Mouse (Mus musculus): ENCODE results near the gene Crybb2. TPM values are rescaled to one million over a fixed set of nuclear protein-coding genes. Genes with fewer than 3 reads are reported as not detected.

Gene Crybb2
- total and polyA plus RNA-seq, 3 experiments = not detected

DNA sequence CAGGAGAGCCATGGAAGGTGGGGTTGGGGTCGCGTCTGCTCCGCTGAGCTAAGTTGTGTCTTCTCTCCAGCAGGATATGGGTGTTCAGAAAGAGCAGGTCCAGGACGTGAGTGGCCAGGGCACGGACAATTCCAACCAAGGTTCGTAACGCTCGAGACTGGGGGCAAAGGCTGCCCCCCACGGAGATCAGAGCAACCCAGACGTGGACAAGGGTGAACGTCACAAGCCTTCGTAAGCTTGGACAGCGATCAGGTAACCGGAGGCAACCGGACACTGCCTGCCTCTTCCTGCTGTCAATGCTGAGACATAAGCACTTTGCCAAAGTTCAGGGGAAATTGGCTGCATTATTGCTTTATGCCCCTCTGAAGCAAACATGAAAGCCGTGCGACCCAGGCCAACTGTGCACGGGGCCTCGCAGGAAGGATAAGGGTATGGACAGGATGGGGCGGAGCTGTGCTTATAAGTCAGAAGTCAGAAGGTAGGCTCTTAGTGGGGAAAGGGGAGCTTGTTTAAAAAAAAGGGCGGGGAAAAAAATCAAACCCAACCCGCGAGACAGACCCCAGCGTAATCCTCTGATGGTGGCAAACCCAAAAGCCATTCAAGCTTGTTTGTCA, 20.3 kb upstream of the Crybb2 start:
- DNase-seq = no peak

DNA sequence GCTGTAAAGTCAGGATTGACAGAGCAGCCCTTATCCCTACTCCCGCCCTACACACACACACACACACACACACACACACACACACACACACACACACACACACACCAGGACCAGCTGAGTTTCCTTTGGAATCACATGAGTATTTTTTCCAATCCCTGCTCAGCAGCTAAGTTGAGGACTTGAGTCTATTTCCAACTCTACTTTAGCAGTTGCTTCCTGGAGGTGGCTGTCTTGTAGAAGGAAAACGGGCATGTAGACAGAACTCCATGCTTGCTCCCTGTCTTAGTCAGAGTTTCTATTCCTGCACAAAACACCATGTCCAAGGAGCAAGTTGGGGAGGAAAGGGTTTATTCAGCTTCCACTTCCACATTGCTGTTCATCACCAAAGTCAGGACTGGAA, 17.5 kb upstream of the Crybb2 start:
- no peak for DNase-seq

DNA sequence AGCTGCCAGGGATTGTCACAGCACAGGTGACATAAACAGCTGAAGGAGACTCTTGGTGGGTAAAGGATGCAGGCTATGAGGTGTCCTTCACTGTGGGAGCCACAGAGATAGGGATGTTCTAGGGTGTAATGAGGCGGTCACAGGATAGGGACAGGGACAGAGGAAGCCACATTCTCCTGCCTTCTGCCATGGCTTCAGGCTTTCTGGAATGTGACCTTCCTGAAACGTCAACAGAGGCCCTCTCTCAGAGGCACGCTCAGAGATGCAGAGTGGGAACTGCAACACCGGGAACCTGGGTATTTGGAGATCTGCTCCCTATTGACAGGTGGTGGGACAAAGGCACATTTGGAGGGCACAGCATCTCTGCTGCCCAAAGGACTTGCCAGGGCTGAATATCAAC, 17.1 kb upstream of the Crybb2 start:
- DNase-seq = no peak

DNA sequence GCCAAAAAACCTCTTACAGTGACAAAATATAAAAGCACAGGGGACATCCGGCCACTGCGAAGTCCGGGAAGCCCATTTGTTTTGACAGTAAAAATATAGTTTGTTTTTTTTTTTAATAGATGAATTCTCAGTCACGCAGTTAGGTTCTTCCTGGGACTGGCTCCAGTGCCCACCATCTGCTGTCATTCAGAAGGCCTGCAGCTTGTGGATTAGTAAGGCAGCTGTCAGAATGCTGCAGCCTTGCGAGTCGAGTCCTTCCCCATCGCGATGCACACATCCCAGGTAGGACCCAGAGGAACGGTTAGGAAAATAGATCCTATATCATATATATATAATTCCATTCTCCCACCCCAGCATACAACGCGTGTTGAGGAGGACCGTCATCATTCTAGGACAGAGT, 16.5 kb upstream of the Crybb2 start:
- no peak for DNase-seq

DNA sequence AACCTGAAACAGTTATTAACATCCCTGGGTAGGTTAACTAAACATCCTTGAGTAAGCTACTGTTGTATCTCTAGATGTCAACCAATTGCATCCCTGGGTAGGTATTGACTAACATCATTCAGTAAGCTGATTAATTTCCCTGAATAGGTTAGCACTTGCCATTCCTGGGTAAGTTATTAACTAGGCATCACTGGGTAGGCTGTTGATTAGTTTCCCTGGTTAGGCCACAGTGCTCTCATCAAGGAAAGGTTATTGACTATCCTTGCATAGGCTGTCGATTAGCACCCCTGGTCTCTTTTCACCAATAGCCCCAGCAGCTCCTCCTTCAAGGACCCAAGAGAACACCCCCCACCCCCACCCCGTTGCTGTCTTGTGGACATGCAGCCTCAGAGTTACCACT, 16.0 kb upstream of the Crybb2 start:
- DNase-seq = no peak

DNA sequence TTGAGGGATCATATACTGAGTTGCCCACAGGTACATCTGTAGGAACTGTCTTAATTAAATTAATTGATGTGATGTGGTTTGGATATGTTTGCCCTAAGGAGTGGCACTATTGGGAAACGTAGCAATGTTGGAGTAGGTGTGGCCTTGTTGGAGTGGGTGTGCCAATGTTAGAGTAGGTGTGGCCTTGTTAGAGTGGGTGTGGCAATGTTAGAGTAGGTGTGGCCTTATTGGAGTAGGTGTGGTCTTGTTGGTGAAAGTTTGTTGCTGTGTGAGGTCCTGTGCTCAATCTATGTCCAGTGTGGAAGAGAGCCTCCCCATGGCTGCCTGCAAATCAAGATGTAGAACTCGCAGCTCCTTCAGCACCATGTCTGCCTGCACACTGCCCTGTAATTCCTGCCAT, 14.4 kb upstream of the Crybb2 start:
- no peak for DNase-seq

DNA sequence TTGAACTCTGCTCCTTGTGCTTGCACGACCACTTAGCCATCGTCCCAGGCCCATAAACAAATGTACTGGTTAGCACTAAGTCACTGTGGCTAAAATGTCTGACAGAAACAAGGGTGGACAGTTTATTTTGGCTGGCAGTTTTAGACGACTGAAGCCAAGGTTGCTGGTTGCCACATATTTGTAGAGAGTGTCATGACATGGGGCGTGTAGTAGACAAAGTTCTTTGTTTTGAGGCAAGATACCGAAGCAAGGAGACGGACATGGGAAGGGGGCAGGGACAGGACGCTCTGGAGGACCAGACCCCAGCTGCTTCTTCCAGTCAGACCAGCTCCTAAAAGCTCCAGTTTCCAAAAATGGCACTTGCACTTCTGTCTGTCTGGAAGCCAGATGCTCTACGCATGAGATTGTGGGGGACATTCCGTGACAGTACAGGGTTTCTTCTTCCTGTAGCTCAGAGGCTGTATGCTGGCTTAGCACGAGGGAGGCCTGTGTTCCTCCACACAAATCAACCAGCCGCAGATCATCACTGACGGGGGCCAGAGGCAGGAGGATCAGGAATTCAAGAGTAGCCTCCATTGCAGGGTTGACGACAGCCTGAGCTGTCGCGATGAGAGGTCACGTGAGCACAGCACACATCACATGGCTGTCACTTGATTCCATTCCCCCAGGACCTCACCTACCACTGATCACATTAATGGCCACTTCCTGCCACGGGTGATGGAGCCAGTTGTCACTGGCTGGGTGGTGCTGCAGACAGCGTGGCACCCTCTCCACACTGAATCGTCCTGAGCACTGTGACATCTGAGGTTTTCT, 12.6 kb upstream of the Crybb2 start:
- peak; percentile 24 for DNase-seq

DNA sequence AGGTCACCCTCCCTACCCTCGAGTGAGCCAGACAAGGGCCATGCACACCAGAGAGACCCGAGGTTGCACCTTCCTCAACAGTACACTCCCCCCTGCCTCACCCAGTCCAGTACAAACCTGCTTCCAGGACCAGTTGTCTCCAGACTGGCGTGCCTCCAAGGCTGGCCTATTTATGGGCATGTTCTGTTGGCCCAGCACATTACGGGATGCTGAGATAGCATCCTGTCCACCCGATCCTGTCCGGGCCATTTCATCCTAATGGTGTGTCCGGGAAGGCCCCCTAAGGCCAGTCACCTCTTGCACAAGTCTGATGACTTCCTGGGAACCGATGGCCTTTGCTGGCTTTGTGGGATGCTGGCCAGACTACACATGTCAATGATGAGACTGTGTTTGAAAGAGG, 11.5 kb upstream of the Crybb2 start, which contains the start of gene Crybb3:
Crybb3 (minus strand) TSS at position 146 of the 400 bp plus-strand sequence.
- peak; percentile 41 for DNase-seq

DNA sequence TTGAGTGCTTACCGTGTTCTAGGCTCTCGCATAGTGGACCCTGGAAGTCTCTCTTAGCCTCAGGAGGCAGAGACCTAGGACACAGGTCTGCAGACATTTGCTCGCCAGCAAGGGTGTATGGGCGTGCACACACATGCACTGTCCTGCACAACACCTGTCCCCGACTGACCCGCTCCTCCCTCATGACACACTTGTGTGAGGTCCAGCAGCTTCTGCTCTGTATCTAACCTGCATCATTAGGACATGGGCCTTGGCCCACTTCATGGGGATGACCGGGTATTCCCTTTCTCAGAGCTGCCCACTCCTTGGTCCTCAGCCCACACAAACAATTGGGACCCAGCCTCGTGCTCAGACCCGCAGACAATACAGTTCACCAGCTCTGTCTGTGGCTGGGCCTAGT, 11.1 kb upstream of the Crybb2 start:
- DNase-seq = no peak

DNA sequence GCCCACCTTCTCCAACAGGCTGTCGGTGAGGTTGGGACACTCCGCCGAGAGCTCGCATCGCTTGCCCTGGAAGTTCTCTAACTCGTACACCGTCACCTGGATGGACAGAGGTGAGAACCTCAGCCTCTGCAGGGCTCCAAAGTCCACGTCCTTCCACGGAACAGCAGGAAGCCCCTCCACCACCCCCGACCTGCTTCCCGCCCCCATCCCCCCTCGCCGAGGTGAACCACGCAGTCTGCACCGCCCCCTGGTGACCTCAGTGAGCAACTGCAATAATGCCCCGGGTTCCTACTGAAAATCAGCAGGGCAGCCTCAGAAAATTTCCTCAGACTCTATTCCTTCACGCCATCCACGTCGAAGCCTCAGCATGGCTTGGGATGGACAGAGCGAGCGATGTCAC, 9.9 kb upstream of the Crybb2 start:
- DNase-seq = no peak

DNA sequence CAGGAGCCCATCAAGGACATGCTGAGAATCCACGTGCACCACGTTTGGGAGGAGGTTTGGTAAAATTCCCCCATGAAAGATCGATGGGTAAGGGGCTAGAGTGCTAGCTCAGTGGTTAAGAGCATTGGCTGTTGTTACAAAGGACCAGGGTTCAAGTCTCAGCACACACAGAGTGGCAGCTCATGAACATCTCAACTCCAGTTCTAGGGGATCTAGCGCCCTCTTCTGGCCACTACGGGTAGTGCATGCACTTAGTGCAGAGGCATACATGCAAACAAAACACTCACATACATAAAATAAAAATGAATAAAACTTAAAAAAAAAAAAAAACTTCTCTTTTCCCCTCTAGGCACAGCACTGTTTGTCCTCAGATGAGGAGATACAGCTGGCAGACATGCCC, 8.8 kb upstream of the Crybb2 start:
- DNase-seq = no peak

DNA sequence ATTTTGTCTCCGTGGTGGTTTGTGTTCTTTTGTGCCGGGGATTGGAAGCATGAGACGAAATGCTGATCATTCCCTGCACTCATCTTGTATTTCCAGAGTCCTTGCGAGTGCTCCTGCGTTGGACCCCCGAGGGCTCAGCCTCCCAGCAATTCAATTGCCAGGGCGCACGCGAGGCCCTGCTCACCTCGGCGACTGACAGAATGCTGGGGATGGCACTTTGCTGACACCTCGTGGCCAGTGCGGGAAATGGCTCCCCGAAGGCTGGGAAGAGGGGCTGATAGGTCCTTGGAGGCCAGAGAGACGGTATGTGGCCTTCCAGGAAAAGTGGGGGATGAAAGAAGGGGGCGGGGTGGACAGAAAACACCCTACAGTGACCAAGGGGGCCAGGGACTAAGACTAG, 15.6 kb downstream of the Crybb2 start:
- DNase-seq = peak; percentile 80

DNA sequence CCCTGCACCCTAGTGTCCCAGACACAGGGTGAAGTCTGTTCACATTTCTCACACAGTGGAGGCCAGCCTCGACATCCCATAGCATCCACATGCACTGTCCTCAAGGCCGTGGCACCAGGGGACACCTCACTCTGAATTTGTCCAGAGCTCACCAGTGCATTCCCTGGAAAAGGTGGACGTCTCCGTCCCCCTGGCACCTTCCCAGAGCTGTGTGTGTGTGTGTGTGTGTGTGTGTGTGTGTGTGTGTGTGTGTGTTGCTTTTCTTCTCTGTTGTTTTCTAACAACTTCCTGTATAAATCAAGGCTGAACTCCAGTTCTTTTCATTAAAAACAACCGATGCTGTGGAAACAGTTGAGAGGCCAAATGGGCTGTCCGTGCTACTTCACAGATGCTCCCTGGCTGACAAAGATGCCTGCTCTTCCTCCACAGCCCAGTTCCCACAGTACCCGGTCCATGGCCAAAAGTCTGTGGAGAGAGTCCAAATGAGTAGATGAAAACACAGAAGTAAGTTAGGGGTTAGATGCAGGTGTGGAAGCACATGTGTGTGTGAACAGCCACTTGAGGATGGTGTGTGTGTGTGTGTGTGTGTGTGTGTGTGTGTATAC, 19.2 kb downstream of the Crybb2 start:
- no peak for DNase-seq

DNA sequence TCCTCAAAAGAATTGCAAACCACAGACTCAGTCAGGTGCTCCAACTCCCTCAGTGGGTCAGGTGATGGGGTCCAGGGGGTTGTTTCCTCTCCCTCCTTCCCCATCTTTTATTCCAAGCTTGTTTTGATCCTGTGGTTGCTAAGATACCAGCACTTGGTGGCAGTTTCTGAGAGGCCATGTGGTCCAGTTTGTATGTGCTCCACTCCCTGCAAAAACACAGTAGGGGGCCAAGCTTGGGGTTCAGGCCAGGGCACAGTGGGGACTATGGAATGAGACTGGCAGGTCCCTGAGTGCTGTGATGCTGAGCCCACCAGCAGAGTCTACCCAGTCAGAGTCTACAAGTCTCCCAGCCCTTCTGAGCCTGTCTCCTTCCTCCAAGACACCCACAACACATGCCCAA, 20.0 kb downstream of the Crybb2 start:
- no peak for DNase-seq

DNA sequence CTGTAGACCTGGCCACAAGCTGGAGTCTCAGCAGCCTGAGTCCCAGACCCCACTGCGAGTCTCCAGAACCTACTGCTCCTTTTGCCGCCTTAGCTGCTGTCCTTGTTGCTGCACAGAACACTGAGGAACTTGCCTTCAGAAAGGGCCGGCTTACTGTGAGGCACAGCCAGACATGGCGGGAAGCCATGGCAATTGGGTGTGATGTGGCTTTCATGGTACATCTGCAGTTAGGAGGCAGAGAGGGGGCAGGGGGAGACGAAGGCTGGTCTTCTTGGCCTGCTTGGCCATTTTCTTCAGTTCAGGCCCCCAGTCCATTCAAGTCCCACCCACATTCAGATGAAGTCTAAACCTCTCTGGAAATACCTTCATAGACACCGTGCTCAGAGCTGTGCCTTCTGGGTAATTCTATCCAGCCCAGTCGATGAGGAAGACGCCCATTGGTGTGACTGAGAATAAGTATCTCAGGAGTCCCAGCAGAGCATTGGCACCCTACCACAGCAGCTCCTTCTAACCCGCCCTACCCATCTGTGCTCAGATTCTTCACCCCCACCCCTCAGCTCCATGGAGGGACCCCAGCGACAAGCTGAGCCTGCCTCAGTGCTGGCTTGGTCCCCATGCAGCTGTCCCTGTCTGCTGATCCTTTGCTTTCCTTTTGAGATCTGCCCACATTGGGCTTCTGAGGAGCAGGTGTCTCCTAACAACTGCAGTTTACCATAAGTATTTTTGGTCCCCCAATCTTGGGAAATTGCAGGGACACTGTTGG, 24.2 kb downstream of the Crybb2 start:
- DNase-seq = no peak

DNA sequence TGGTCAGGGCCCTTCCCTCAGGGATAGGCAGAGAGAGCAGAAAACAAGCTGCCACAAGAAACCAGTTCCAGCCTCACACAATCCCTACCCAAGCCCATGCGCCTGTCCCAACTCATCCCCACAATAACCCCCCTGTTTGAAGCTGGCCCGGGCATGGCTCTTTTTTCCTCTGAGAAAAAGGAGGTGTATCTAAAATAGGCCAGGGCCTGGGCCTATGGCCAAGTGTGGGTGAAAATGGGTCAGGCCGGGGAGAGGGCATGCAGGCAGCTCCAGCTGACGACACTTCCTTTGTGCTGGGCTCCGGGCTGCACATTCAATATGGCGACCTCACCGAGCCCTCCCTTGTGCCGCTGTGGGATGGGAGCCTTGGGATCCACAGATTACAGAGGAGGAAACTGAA, 26.4 kb downstream of the Crybb2 start:
- peak; percentile 67 for DNase-seq

DNA sequence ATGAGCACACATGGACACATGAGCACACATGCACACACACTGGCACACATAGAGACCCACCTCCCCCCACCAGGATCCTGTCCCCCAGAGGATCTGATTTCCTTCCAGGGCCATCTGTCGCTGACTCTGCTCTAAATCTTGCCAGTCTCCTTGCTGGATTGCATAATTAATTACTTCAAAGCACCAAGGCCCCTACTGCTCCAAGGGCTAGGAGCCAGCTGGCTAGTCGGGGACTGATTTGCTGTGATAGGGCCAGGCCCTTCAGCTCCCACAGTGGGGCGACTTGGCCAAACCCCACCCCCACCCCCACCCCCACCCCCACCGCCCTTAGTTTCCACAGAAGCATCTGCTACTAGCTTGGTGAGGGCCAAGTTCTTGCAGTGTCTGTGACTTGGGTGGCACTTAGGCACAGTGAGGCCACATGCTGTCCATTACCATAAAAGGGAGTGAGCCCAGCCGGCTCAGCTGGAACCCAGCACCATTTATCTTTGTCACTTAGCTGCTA, 28.3 kb downstream of the Crybb2 start:
- DNase-seq = peak; percentile 79

DNA sequence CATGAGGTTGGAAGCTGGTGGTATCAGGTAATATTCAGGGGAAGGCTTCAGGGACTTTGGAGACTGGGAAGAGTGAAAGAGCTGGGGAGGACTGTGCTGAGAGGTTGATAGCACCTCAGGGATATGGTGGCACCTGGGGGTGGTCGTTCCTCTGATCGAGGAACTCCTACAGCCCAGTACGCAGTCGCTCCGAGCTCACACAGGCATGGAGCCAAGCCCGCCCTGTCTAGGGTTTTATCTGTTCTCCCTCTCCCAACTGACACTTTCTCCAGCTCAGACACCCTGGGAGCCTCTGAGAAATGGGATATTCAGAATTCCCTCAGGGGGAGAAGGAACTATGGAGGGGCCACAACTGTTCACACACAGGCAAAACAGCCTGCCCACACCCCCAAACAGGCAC, 29.1 kb downstream of the Crybb2 start:
- DNase-seq = no peak

DNA sequence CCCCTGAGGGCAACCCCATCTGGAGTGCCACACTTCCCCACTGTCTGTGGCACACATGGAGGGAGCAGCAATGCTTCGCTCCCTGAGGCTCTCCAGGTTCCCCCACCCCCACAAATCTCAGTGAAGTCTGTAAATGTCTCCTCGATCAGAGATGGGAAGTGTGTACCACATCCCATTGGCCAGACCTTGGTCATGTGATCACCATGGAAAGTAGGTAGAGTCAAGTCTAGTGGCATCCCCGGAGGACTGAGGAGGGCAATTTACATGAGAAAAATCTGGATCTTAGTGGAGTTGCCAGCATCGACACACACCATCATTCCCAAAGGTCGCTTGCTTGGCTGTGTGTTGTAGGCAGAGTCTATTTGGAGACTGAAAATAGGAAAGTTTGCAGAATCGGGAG, 31.3 kb downstream of the Crybb2 start:
- no peak for DNase-seq

DNA sequence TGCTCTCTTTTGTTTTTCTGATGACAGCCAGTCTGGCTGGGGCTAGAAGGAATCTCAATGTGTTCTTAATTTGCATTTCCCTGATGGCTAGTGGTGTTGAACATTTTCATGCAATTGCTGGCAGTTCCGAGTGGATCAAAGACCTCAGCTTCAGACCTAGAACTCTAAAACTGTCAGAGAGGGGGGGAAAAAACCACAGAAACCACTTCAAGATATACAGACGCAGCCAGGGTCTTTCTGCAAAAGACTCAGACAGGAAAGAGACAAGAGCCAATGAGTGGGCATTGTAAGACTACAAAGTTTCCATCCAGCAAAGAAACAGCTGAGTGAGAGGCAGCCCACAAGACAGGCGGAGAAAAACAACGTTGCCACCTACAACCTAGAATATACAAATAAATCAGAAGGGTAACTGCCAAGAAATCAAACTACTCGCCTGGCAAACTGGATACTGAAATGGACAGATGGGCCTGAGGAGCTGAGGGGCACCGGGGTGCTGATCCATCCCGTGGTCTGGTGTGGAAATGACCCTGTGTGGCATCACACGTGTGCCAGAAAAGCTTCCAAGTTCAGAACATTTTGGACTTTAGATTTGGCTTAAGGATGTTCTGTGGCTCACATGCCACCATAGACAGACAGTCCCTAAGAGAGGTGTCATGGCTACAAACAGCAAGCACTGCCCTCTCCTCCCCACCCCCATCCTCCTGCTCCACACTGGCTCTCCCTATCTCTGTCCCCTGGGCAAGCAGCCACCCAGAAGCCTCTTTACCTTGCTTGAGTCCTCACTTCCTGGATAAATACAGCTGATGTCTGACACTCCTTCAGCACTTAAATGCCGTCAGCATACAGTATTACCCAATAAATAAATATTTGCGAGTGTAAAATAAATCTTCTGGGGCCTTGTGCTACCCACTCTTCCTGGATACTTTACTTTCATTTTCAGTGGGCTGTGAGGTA, 34.5 kb downstream of the Crybb2 start:
- no peak for DNase-seq

DNA sequence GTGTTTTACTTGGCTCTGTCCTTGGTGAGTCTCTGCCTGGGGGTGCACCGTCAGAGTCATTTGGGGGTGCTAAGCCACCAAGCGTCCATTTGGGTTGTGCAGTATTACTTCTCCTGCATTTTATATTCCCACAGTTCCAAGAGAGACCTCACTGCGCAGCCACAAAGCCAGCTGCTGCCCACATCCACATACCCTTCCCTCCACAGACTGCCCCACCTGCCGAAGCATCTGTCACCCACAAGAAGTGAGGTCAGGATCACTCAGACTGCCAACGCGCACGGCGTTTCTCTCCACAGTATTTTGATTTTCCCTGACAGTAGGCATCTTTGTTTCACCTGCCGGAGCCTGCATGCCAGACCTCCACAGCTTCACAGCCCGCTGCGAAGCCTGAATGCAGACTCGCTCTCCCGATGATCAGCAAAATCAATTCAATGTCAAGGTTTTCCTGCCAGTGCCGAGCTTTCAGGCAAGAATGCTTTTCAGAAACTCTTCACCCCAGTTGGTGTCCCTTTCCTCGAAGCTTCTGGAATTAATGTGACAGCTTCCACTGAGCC, 38.6 kb downstream of the Crybb2 start:
- DNase-seq = no peak

All from adrenal gland, adult 2 months (tissue).